12 mouse cellular contexts compared by ENCODE assay signal in genomic region chr8:108701381-108702175, GRCm38 (mm10).
DNase-seq lines count a peak whose midpoint lies in the region; ATAC-seq and TF ChIP-seq lines count a peak whose summit lies in the region.
"Had no signal": no experiment of that assay in that cellular context is flagged by ENCODE, and none has a peak within 500 bp of the region (broad histone marks: within the 10 kb centered on the region; RNA-seq: fewer than 3 reads in every experiment).

No protein-coding gene starts in this region.

- no peak for TF ChIP-seq CTCF in liver, postnatal 0 days (IDR thresholded peaks at IDR 0.05; ENCODE audit: low read depth)

- no peak for ATAC-seq in liver, embryonic 11.5 days (replicated peaks; ENCODE audit: low FRiP score)
- ATAC-seq in liver, postnatal 0 days: no peak
- ATAC-seq in forebrain, embryonic 15.5 days (replicated peaks): no peak
- ATAC-seq in limb, embryonic 12.5 days (ENCODE audit: insufficient number of reproducible peaks, insufficient read depth, low FRiP score, low TSS enrichment, low read depth): no peak
- no peak for ATAC-seq in neural tube, embryonic 15.5 days (ENCODE audit: low FRiP score)
- ATAC-seq: lung, postnatal 0 days had no signal

- no peak overlapping the region for H3K27ac ChIP-seq in liver, embryonic 11.5 days (ENCODE audit: low read depth, low read length)
- H3K27ac ChIP-seq in liver, postnatal 0 days (ENCODE audit: low read depth): no peak overlapping the region
- no peak overlapping the region for H3K27ac ChIP-seq in forebrain, embryonic 15.5 days (replicated peaks)
- no peak overlapping the region; the same call in 1 of the 2 replicates for H3K27ac ChIP-seq in limb, embryonic 12.5 days
- H3K27ac ChIP-seq in neural tube, embryonic 15.5 days (replicated peaks): peak overlapping the region; percentile 52
- H3K27ac ChIP-seq: layer of hippocampus, adult 2 months had no signal

- peaks cover 85% of the 10 kb centered on the region for H3K27me3 ChIP-seq in liver, embryonic 11.5 days (replicated peaks; ENCODE audit: control insufficient read depth, insufficient read depth, low read length)
- peaks cover 59% of the 10 kb centered on the region for H3K27me3 ChIP-seq in liver, postnatal 0 days (ENCODE audit: insufficient read depth, low read length)
- H3K27me3 ChIP-seq in forebrain, embryonic 15.5 days: peaks cover 55% of the 10 kb centered on the region
- H3K27me3 ChIP-seq in limb, embryonic 12.5 days: peaks cover 27% of the 10 kb centered on the region
- H3K27me3 ChIP-seq in neural tube, embryonic 15.5 days (replicated peaks): peaks cover 27% of the 10 kb centered on the region

- no peaks in the 10 kb centered on the region for H3K9me3 ChIP-seq in liver, embryonic 11.5 days (ENCODE audit: control insufficient read depth, low read length)
- H3K9me3 ChIP-seq in liver, postnatal 0 days (ENCODE audit: low read length): no peaks in the 10 kb centered on the region
- no peaks in the 10 kb centered on the region for H3K9me3 ChIP-seq in forebrain, embryonic 15.5 days
- H3K9me3 ChIP-seq in limb, embryonic 12.5 days: no peaks in the 10 kb centered on the region
- no peaks in the 10 kb centered on the region for H3K9me3 ChIP-seq in neural tube, embryonic 15.5 days (replicated peaks)

- peak overlapping the region; percentile 19 for H3K4me2 ChIP-seq in liver, embryonic 11.5 days
- no peak overlapping the region for H3K4me2 ChIP-seq in liver, postnatal 0 days (ENCODE audit: low read depth, low read length)
- H3K4me2 ChIP-seq in forebrain, embryonic 15.5 days (replicated peaks): no peak overlapping the region; the same call in 1 of the 2 replicates
- H3K4me2 ChIP-seq in limb, embryonic 12.5 days: peak overlapping the region; percentile 61
- H3K4me2 ChIP-seq in neural tube, embryonic 15.5 days: peak overlapping the region; percentile 79

- peaks cover 18% of the 10 kb centered on the region for H3K4me1 ChIP-seq in liver, embryonic 11.5 days (replicated peaks; ENCODE audit: control insufficient read depth, insufficient read depth, low read length)
- H3K4me1 ChIP-seq in liver, postnatal 0 days (ENCODE audit: insufficient read depth): peaks cover 7% of the 10 kb centered on the region
- peaks cover 28% of the 10 kb centered on the region for H3K4me1 ChIP-seq in forebrain, embryonic 15.5 days
- H3K4me1 ChIP-seq in limb, embryonic 12.5 days (replicated peaks): peaks cover 54% of the 10 kb centered on the region
- peaks cover 31% of the 10 kb centered on the region for H3K4me1 ChIP-seq in neural tube, embryonic 15.5 days

- WGBS in liver, embryonic 11.5 days: 18% methylated on average over 7 of the region's 7 CpGs
- 27% methylated on average over 7 of the region's 7 CpGs for WGBS in liver, postnatal 0 days (ENCODE audit: insufficient replicate concordance)
- 7% methylated on average over 7 of the region's 7 CpGs for WGBS in forebrain, embryonic 15.5 days
- WGBS in limb, embryonic 12.5 days: 16% methylated on average over 7 of the region's 7 CpGs
- 21% methylated on average over 7 of the region's 7 CpGs for WGBS in neural tube, embryonic 15.5 days

- H3K4me3 ChIP-seq in liver, embryonic 11.5 days (ENCODE audit: low read depth, low read length): no peak overlapping the region
- no peak overlapping the region for H3K4me3 ChIP-seq in liver, postnatal 0 days (ENCODE audit: low read depth, low read length)
- H3K4me3 ChIP-seq in forebrain, embryonic 15.5 days: 0 out of 2 replicates have a peak overlapping the region, but pooled peaks have one; percentile 3
- H3K4me3 ChIP-seq in limb, embryonic 12.5 days (replicated peaks): peak overlapping the region; percentile 94
- no peak overlapping the region for H3K4me3 ChIP-seq in neural tube, embryonic 15.5 days (replicated peaks)
- H3K4me3 ChIP-seq: layer of hippocampus, adult 2 months had no signal

- TF ChIP-seq EP300 in liver, postnatal 0 days (IDR thresholded peaks at IDR 0.05; ENCODE audit: low read depth): no peak

- H3K36me3 ChIP-seq in liver, embryonic 11.5 days (ENCODE audit: control insufficient read depth, insufficient read depth, low read length): no peaks in the 10 kb centered on the region
- no peaks in the 10 kb centered on the region for H3K36me3 ChIP-seq in liver, postnatal 0 days (replicated peaks; ENCODE audit: insufficient read depth, low read length)
- no peaks in the 10 kb centered on the region for H3K36me3 ChIP-seq in forebrain, embryonic 15.5 days
- H3K36me3 ChIP-seq in limb, embryonic 12.5 days: no peaks in the 10 kb centered on the region
- no peaks in the 10 kb centered on the region for H3K36me3 ChIP-seq in neural tube, embryonic 15.5 days

- DNase-seq in liver, embryonic 11.5 days (ENCODE audit: low spot score): no peak
- no peak for DNase-seq in liver, postnatal 0 days
- DNase-seq in layer of hippocampus, adult 9-10 months (ENCODE audit: low spot score): no peak
- DNase-seq in frontal cortex, postnatal 10 days (ENCODE audit: low spot score in 2 of 2): no peak
- no peak for DNase-seq in left cerebral cortex, adult 9 months (ENCODE audit: low spot score in 2 of 2)
- DNase-seq: heart, adult 18-20 months; thymus, postnatal 14 days had no signal

- no peak overlapping the region for H3K9ac ChIP-seq in liver, embryonic 11.5 days (ENCODE audit: low read depth, low read length)
- H3K9ac ChIP-seq in liver, postnatal 0 days (replicated peaks): no peak overlapping the region
- H3K9ac ChIP-seq in forebrain, embryonic 15.5 days (replicated peaks): no peak overlapping the region
- H3K9ac ChIP-seq in limb, embryonic 12.5 days (replicated peaks): peak overlapping the region; percentile 100; the same call in 1 of the 2 replicates
- H3K9ac ChIP-seq in neural tube, embryonic 15.5 days (replicated peaks): no peak overlapping the region

Comparison
In these comparisons a context has a peak if more than half of its experiments do, and no peak if none do; other contexts are left out.
1. H3K4me2 ChIP-seq: peak in liver, embryonic 11.5 days (single experiment), limb, embryonic 12.5 days (single experiment) and neural tube, embryonic 15.5 days (single experiment); none in liver, postnatal 0 days (single experiment) and forebrain, embryonic 15.5 days (single experiment).
2. H3K4me3 ChIP-seq: peak in forebrain, embryonic 15.5 days (single experiment) and limb, embryonic 12.5 days (single experiment); none in liver, embryonic 11.5 days (single experiment), liver, postnatal 0 days (single experiment) and neural tube, embryonic 15.5 days (single experiment).